Mouse (Mus musculus) midbrain, embryonic 13.5 days (tissue): ENCODE measurements around the gene Lingo1. TPM values are rescaled to one million over a fixed set of nuclear protein-coding genes. Genes with fewer than 3 reads are reported as not detected.

Experiments used
- ATAC-seq: fragments of 200-750 bp; cut with Nextera tagmentation; 2 replicates; pipeline ENCODE4 v1.8.0; 2017; ENCODE audit warnings: mild to moderate bottlenecking, moderate TSS enrichment, moderate library complexity
- H3K27ac ChIP-seq: fragments of 300-500 bp; sonication (generic); 2 replicates; pipeline ENCODE4 v1.5.1; 2015; ENCODE audit warnings: inconsistent platforms, mild to moderate bottlenecking, moderate library complexity
- H3K27me3 ChIP-seq: fragments of 300-500 bp; sonication (generic); 2 replicates; pipeline ENCODE4 v1.6.1; 2015; ENCODE audit warnings: mild to moderate bottlenecking, inconsistent platforms
- H3K36me3 ChIP-seq: fragments of 300-500 bp; sonication (generic); 2 replicates; pipeline ENCODE4 v1.6.1; 2015; ENCODE audit warnings: mild to moderate bottlenecking, inconsistent platforms
- H3K4me1 ChIP-seq: fragments of 300-500 bp; sonication (generic); replicated peaks from 2 replicates; pipeline ENCODE4 v1.6.1; 2015; ENCODE audit warnings: inconsistent platforms
- H3K4me2 ChIP-seq: fragments of 300-500 bp; sonication (generic); replicated peaks from 2 replicates; pipeline ENCODE4 v1.6.1; 2015; ENCODE audit warnings: moderate library complexity, mild to moderate bottlenecking, inconsistent platforms
- H3K4me3 ChIP-seq: fragments of 300-500 bp; sonication (generic); replicated peaks from 2 replicates; pipeline ENCODE4 v1.5.1; 2015; ENCODE audit warnings: mild to moderate bottlenecking, inconsistent platforms
- H3K9ac ChIP-seq: fragments of 300-500 bp; sonication (generic); replicated peaks from 2 replicates; pipeline ENCODE4 v1.6.1; 2015; ENCODE audit warnings: mild to moderate bottlenecking, inconsistent platforms
- H3K9me3 ChIP-seq: fragments of 300-500 bp; sonication (generic); 2 replicates; pipeline ENCODE4 v1.6.1; 2016; ENCODE audit warnings: mild to moderate bottlenecking, inconsistent platforms
- WGBS: fragments of 180-500 bp; shearing (Covaris S2); methylation state at CpG from one replicate; pipeline ENCODE4 v1.1.7; 2015; 5-methylcytosine and 5-hydroxymethylcytosine counted together
- polyA plus RNA-seq: library from polyadenylated mRNA; unstranded; fragments of >200 nt; fragmentation: Nextera tagmentation; extraction: Ambion mirVana; gene quantifications from 2 replicates; pipeline ENCODE4 v1.2.1, GENCODE M21; 2015

Gene Lingo1
- 35.1 and 39.0 TPM in 2 replicates for polyA plus RNA-seq

GRCm38 (mm10) chr9:56795721-56796655 is at the start of gene Lingo1:
TSS of gene Lingo1 (minus strand) at chr9:56796468.
- Histone ChIP-seq H3K4me2 (peak within 1 kb of the TSS; percentile 81), H3K27me3 (peaks cover 74% of the 10 kb centered on the region), H3K9me3 (no peaks in the 10 kb centered on the region), H3K9ac (peak within 1 kb of the TSS; percentile 80), H3K36me3 (no peaks in the 10 kb centered on the region), H3K27ac (peak within 1 kb of the TSS; percentile 84), H3K4me3 (peak within 1 kb of the TSS; percentile 60), H3K4me1 (peaks cover 24% of the 10 kb centered on the region)
- under 1% methylated on average over 76 of the region's 88 CpGs for WGBS
- ATAC-seq = peak; percentile 80

DNA sequence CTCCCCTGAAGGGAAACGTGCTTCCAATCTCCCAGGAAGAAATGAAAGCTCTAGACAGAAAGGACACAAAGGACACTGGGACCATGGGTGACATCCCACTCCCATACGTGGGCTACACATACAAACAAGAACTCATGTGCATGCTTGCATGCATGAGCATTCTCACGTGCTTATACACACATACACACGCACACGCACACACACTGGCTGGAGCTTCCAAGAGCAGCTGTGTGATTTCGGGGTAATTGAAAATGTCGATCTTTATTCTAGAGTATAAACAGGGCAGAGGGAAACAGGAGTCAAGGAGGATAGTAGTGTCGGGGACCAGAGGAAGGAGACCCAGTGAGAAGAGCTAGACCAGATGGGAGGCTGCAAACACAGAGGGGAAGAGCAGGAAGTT is 48.4 kb upstream of the Lingo1 start:
- WGBS = 68% methylated on average over 8 of the region's 8 CpGs
- no peak overlapping the region for H3K27ac ChIP-seq
- no peaks in the 10 kb centered on the region for H3K36me3 ChIP-seq
- H3K4me2 ChIP-seq = no peak overlapping the region
- no peak overlapping the region for H3K4me3 ChIP-seq
- H3K4me1 ChIP-seq = peaks cover 24% of the 10 kb centered on the region
- H3K9ac ChIP-seq = no peak overlapping the region
- H3K9me3 ChIP-seq = no peaks in the 10 kb centered on the region
- ATAC-seq = no peak
- H3K27me3 ChIP-seq = 0 out of 2 replicates have a peak, but pooled peaks cover 3% of the 10 kb centered on the region

GRCm38 (mm10) chr9:56843679-56844188 is 47.5 kb upstream of the Lingo1 start:
- Histone ChIP-seq H3K9ac (no peak overlapping the region), H3K4me2 (no peak overlapping the region), H3K27ac (no peak overlapping the region), H3K4me1 (peaks cover 24% of the 10 kb centered on the region), H3K4me3 (no peak overlapping the region), H3K9me3 (no peaks in the 10 kb centered on the region), H3K36me3 (no peaks in the 10 kb centered on the region), H3K27me3 (0 out of 2 replicates have a peak, but pooled peaks cover 3% of the 10 kb centered on the region)
- ATAC-seq = no peak
- 33% methylated on average over 7 of the region's 7 CpGs for whole genome bisulfite sequencing

DNA sequence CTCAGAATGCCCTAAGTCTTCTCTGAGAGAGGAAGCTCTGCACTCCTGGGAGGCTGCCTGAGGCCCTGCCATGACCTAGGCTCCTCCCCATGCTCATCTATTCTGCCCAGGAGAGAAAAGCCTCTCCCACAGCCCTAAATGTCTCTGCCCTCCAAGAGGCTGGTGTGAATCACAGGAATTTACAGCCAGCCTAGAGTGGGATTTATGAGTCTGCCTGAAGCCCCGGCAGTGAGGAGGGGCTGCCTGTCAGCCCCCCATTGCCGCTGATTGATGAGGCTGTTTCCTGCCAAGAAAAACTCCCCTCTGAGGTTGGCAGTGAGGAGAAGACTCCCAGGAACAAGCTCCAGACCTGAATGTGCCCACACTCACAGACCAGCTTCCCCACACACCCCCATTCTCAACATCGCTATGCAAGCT is 46.0 kb upstream of the Lingo1 start:
- Histone ChIP-seq H3K9me3 (no peaks in the 10 kb centered on the region), H3K4me2 (no peak overlapping the region), H3K4me1 (peaks cover 24% of the 10 kb centered on the region), H3K4me3 (no peak overlapping the region), H3K9ac (no peak overlapping the region), H3K27me3 (peaks cover 3% of the 10 kb centered on the region; the same call in 1 of the 2 replicates), H3K27ac (no peak overlapping the region), H3K36me3 (no peaks in the 10 kb centered on the region)
- 80% methylated on average over 3 of the region's 3 CpGs for whole genome bisulfite sequencing
- no peak for ATAC-seq

DNA sequence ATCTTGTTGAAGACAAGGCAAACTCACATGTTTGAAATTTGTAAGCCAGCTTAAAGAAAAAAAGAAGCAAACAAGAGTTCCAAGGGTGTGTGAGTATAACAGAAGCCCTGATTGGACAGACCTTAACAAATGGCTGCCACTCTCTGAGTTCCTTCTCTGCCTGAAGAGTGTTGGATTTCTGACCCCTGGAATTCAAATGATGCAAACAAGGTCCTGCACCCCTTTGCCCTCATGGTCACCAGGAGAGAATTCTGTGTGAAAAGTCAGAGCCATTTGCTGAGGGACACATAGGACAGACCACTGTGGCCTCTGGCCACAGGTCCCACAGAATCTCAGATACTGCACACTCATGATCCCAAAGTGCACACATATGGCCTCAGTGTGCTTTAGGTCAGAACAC is 45.6 kb upstream of the Lingo1 start:
- Histone ChIP-seq H3K4me1 (peaks cover 24% of the 10 kb centered on the region), H3K9ac (no peak overlapping the region), H3K4me3 (no peak overlapping the region), H3K4me2 (no peak overlapping the region), H3K9me3 (no peaks in the 10 kb centered on the region), H3K27ac (no peak overlapping the region), H3K36me3 (no peaks in the 10 kb centered on the region), H3K27me3 (peaks cover 3% of the 10 kb centered on the region; the same call in 1 of the 2 replicates)
- no peak for ATAC-seq

DNA sequence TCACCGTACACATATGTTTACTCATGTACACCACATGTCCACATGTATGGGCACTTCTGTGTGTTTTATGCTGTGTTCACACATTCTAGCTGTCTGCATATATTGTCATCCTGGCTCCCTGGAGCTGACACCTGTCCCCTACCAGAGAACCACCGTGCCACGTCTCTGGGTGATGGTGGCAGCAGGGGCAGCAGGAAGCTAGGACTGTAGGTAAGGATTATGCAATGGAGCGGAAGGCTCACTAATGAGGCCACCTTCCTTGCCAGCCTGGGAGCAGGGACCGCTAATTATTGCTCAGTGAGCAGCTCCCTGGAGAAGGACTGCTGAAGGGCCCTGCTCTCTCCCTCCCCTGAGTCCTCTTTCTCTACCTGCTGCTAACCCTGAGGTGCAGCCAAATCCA is 44.5 kb upstream of the Lingo1 start:
- WGBS = 62% methylated on average over 5 of the region's 5 CpGs
- Histone ChIP-seq H3K27ac (no peak overlapping the region), H3K4me3 (no peak overlapping the region), H3K9ac (no peak overlapping the region), H3K9me3 (no peaks in the 10 kb centered on the region), H3K4me2 (no peak overlapping the region), H3K4me1 (peaks cover 24% of the 10 kb centered on the region), H3K36me3 (no peaks in the 10 kb centered on the region), H3K27me3 (peaks cover 3% of the 10 kb centered on the region; the same call in 1 of the 2 replicates)
- ATAC-seq = no peak

DNA sequence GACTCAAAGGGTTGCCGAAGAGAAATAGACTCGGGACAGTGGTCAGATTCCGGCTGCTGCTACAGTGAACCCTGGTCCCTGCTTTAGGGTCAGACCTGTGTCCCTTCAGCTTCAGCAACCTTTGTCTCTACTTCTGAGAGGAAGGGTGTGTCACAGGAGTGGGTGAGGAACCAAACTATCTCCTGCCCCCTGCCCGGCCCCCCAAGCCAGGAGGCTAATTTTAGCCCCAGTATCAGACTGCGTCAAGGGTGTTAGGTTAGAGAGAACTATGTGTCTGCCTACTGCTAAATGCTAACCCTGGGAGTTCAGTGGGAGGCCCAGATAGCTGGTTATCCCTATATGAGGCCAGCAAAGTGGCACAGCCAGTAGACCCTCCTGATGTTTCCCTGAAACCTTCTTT is 38.9 kb upstream of the Lingo1 start:
- Histone ChIP-seq H3K27ac (no peak overlapping the region), H3K36me3 (no peaks in the 10 kb centered on the region), H3K9me3 (no peaks in the 10 kb centered on the region), H3K4me2 (no peak overlapping the region), H3K9ac (no peak overlapping the region), H3K4me1 (peaks cover 23% of the 10 kb centered on the region), H3K4me3 (no peak overlapping the region), H3K27me3 (peaks cover 3% of the 10 kb centered on the region; the same call in 1 of the 2 replicates)
- no peak for ATAC-seq
- WGBS = 88% methylated on average over 5 of the region's 5 CpGs

DNA sequence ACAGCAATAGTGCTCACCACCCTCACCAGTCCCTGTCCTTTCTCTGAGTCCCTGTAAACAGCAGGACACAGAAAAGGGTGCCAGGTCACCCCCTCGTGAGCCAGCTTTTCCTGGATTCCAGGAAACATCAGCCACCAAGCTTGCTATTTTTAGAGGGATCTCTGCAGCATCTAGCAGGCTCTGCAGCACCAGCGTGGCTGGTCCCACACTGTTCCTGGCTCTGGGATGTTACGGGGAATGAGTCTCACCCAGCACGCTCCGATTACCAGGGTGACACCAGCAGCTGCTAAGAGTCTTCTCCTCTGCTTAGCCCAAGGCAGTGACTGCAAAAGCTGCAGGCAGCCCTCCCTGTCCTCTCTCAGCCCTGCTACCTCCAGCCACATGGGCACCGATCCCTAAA is 36.6 kb upstream of the Lingo1 start:
- Histone ChIP-seq H3K4me2 (no peak overlapping the region), H3K4me1 (peaks cover 42% of the 10 kb centered on the region), H3K4me3 (no peak overlapping the region), H3K9me3 (no peaks in the 10 kb centered on the region), H3K36me3 (no peaks in the 10 kb centered on the region), H3K27me3 (no peaks in the 10 kb centered on the region), H3K27ac (no peak overlapping the region), H3K9ac (no peak overlapping the region)
- WGBS = 37% methylated on average over 6 of the region's 6 CpGs
- no peak for ATAC-seq

DNA sequence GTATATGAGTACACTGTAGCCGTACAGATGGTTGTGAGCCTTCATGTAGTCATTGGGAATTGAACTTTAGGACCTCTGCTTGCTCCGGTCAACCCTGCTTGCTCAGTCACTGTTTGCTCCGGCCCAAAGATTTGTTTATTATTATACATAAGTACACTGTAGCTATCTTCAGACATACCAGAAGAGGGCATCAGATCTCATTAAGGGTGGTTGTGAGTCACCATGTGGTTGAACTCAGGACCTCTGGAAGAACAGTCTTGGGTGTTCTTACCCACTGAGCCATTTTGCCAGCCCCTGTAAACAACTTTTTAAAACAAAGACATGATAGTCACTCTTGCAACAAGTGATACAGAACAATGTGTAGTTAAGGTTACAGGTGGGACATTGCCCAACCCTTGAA is 35.6 kb upstream of the Lingo1 start:
- no peak for ATAC-seq
- Histone ChIP-seq H3K27me3 (no peaks in the 10 kb centered on the region), H3K4me3 (no peak overlapping the region), H3K9me3 (no peaks in the 10 kb centered on the region), H3K9ac (no peak overlapping the region), H3K4me1 (peaks cover 43% of the 10 kb centered on the region), H3K4me2 (no peak overlapping the region), H3K36me3 (no peaks in the 10 kb centered on the region), H3K27ac (no peak overlapping the region)
- WGBS = 91% methylated on average over 3 of the region's 3 CpGs

- Histone ChIP-seq H3K9me3 (no peaks in the 10 kb centered on the region), H3K36me3 (no peaks in the 10 kb centered on the region), H3K27ac (peak overlapping the region; percentile 61), H3K9ac (no peak overlapping the region), H3K4me2 (no peak overlapping the region), H3K27me3 (0 out of 2 replicates have a peak, but pooled peaks cover 3% of the 10 kb centered on the region), H3K4me3 (no peak overlapping the region), H3K4me1 (peaks cover 53% of the 10 kb centered on the region)
- ATAC-seq = peak; percentile 84
- 7% methylated on average over 4 of the region's 4 CpGs for whole genome bisulfite sequencing
These were observed 33.9 kb upstream of the Lingo1 start for GRCm38 (mm10) chr9:56830162-56830561.

- Histone ChIP-seq H3K4me3 (no peak overlapping the region), H3K27me3 (0 out of 2 replicates have a peak, but pooled peaks cover 6% of the 10 kb centered on the region), H3K4me2 (no peak overlapping the region), H3K9me3 (no peaks in the 10 kb centered on the region), H3K27ac (no peak overlapping the region), H3K9ac (no peak overlapping the region), H3K4me1 (peaks cover 57% of the 10 kb centered on the region), H3K36me3 (no peaks in the 10 kb centered on the region)
- WGBS = 84% methylated on average over 6 of the region's 6 CpGs
- ATAC-seq = no peak
These were observed 32.6 kb upstream of the Lingo1 start for GRCm38 (mm10) chr9:56828841-56829240.

DNA sequence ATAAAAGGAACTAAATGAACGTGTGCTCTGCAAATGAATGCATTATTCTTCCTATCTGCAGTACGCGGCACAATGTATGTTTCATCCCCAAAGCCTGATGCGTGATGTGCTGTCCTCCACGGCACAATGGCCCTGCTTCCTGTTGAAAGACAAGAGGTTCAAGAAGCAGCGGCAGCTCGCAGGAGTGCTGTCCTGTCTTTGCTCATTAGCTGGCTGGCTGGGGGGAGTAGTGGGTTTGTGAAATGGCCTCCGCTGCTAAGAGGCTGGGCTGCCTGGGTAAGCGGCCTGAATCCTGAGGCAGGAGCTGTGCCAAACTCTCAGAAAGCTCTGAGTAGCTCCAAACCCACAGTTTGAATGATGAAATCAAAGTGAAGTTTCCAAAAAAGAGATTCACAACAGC is 31.9 kb upstream of the Lingo1 start:
- Histone ChIP-seq H3K27me3 (0 out of 2 replicates have a peak, but pooled peaks cover 6% of the 10 kb centered on the region), H3K4me2 (no peak overlapping the region), H3K4me1 (peaks cover 54% of the 10 kb centered on the region), H3K4me3 (no peak overlapping the region), H3K9ac (no peak overlapping the region), H3K9me3 (no peaks in the 10 kb centered on the region), H3K27ac (0 out of 2 replicates have a peak overlapping the region, but pooled peaks have one; percentile 37), H3K36me3 (no peaks in the 10 kb centered on the region)
- ATAC-seq = no peak
- WGBS = 23% methylated on average over 9 of the region's 9 CpGs
